Mouse (Mus musculus) embryonic facial prominence, embryonic 12.5 days (tissue): ENCODE measurements at regions not wholly inside any gene's neighbourhood (a gene's known extent, or its start where the extent isn't known, plus 50 kb on each side); places are given as distances from the start of the nearest gene placed in this dataset.
"Not testable (repeated sequence)": the region's sequence is repeated elsewhere in the genome, so short reads cannot be mapped to it uniquely, and the experiment has no call there.

Experiments used
- ATAC-seq: fragments of 200-750 bp; cut with Nextera tagmentation; 2 replicates; pipeline ENCODE4 v1.8.0; 2017; ENCODE audit not compliant: insufficient number of reproducible peaks, insufficient read depth, low FRiP score, low TSS enrichment
- H3K27ac ChIP-seq: fragments of 300-500 bp; sonication (generic); 2 replicates; pipeline ENCODE4 v1.5.1; 2016; ENCODE audit warnings: mild to moderate bottlenecking
- H3K27me3 ChIP-seq: fragments of 300-500 bp; sonication (generic); 2 replicates; pipeline ENCODE4 v1.6.1; 2016; ENCODE audit warnings: mild to moderate bottlenecking, moderate library complexity
- H3K36me3 ChIP-seq: fragments of 300-500 bp; sonication (generic); 2 replicates; pipeline ENCODE4 v1.6.1; 2016; ENCODE audit warnings: mild to moderate bottlenecking
- H3K4me1 ChIP-seq: fragments of 300-500 bp; sonication (generic); 2 replicates; pipeline ENCODE4 v1.6.1; 2016
- H3K4me2 ChIP-seq: fragments of 300-500 bp; sonication (generic); replicated peaks from 2 replicates; pipeline ENCODE4 v1.6.1; 2016; ENCODE audit warnings: mild to moderate bottlenecking, moderate library complexity
- H3K4me3 ChIP-seq: fragments of 300-500 bp; sonication (generic); 2 replicates; pipeline ENCODE4 v1.5.1; 2016; ENCODE audit warnings: mild to moderate bottlenecking
- H3K9ac ChIP-seq: fragments of 300-500 bp; sonication (generic); 2 replicates; pipeline ENCODE4 v1.6.1; 2016; ENCODE audit warnings: mild to moderate bottlenecking, moderate library complexity
- H3K9me3 ChIP-seq: fragments of 300-500 bp; sonication (generic); 2 replicates; pipeline ENCODE4 v1.6.1; 2016; ENCODE audit warnings: mild to moderate bottlenecking, moderate library complexity
- WGBS: fragments of 180-500 bp; shearing (Covaris S2); methylation state at CpG from one replicate; pipeline ENCODE4 v1.1.7; 2016; 5-methylcytosine and 5-hydroxymethylcytosine counted together

- Histone ChIP-seq H3K4me2 (no peak overlapping the region), H3K9ac (no peak overlapping the region), H3K36me3 (no peaks in the 10 kb centered on the region), H3K27me3 (no peaks in the 10 kb centered on the region), H3K9me3 (no peaks in the 10 kb centered on the region), H3K4me1 (no peaks in the 10 kb centered on the region), H3K4me3 (no peak overlapping the region), H3K27ac (no peak overlapping the region)
- WGBS, result 77% methylated on average over 2 of the region's 2 CpGs
- ATAC-seq, result no peak
Measured at GRCm38 (mm10) chr14:13055198-13055597, 229.4 kb upstream of the Synpr start.

- H3K36me3 ChIP-seq, H3K27me3 ChIP-seq, H3K27ac ChIP-seq, H3K4me3 ChIP-seq, H3K9me3 ChIP-seq, H3K4me1 ChIP-seq, ATAC-seq, H3K9ac ChIP-seq, H3K4me2 ChIP-seq: not testable (repeated sequence)
- WGBS, result 46% methylated on average over 3 of the region's 3 CpGs
Measured at GRCm38 (mm10) chr14:13042536-13042935, 219.7 kb upstream of the Cadps start.

GRCm38 (mm10) chr14:13041741-13042140 lies 218.9 kb upstream of the Cadps start:
- Histone ChIP-seq H3K4me3 (no peak overlapping the region), H3K27ac (no peak overlapping the region), H3K36me3 (no peaks in the 10 kb centered on the region), H3K27me3 (no peaks in the 10 kb centered on the region), H3K4me1 (no peaks in the 10 kb centered on the region), H3K4me2 (no peak overlapping the region), H3K9ac (no peak overlapping the region), H3K9me3 (no peaks in the 10 kb centered on the region)
- ATAC-seq, result 0 out of 2 replicates have a peak, but pooled peaks have one; percentile 28
- WGBS, result 62% methylated on average over 1 of the region's 1 CpGs

GRCm38 (mm10) chr14:13040176-13040575 lies 217.3 kb upstream of the Cadps start:
- no peaks in the 10 kb centered on the region for H3K27me3 ChIP-seq
- H3K9ac ChIP-seq, result no peak overlapping the region
- no peaks in the 10 kb centered on the region for H3K4me1 ChIP-seq
- no peaks in the 10 kb centered on the region for H3K9me3 ChIP-seq
- no peak overlapping the region for H3K4me3 ChIP-seq
- H3K36me3 ChIP-seq, result no peaks in the 10 kb centered on the region
- no peak overlapping the region for H3K4me2 ChIP-seq
- WGBS, result 76% methylated on average over 2 of the region's 2 CpGs
- no peak for ATAC-seq
- H3K27ac ChIP-seq, result no peak overlapping the region

- Histone ChIP-seq H3K4me1 (no peaks in the 10 kb centered on the region), H3K27ac (no peak overlapping the region), H3K9ac (no peak overlapping the region), H3K9me3 (no peaks in the 10 kb centered on the region), H3K4me3 (no peak overlapping the region), H3K36me3 (no peaks in the 10 kb centered on the region), H3K4me2 (no peak overlapping the region), H3K27me3 (no peaks in the 10 kb centered on the region)
- no peak for ATAC-seq
- WGBS, result 91% methylated on average over 2 of the region's 2 CpGs
Measured at GRCm38 (mm10) chr14:13037426-13037825, 214.5 kb upstream of the Cadps start.

GRCm38 (mm10) chr14:13029794-13030193 lies 206.9 kb upstream of the Cadps start:
- H3K9me3 ChIP-seq, result no peaks in the 10 kb centered on the region
- H3K27ac ChIP-seq, result no peak overlapping the region
- ATAC-seq, result no peak
- H3K9ac ChIP-seq, result no peak overlapping the region
- no peaks in the 10 kb centered on the region for H3K36me3 ChIP-seq
- no peak overlapping the region for H3K4me3 ChIP-seq
- no peaks in the 10 kb centered on the region for H3K27me3 ChIP-seq
- 71% methylated on average over 2 of the region's 2 CpGs for WGBS
- no peaks in the 10 kb centered on the region for H3K4me1 ChIP-seq
- H3K4me2 ChIP-seq, result no peak overlapping the region

GRCm38 (mm10) chr14:13022744-13023143 lies 199.9 kb upstream of the Cadps start:
- no peak overlapping the region for H3K4me2 ChIP-seq
- no peak overlapping the region for H3K4me3 ChIP-seq
- ATAC-seq, result no peak
- no peaks in the 10 kb centered on the region for H3K36me3 ChIP-seq
- no peak overlapping the region for H3K27ac ChIP-seq
- H3K27me3 ChIP-seq, result no peaks in the 10 kb centered on the region
- H3K4me1 ChIP-seq, result no peaks in the 10 kb centered on the region
- no peak overlapping the region for H3K9ac ChIP-seq
- no peaks in the 10 kb centered on the region for H3K9me3 ChIP-seq

- H3K27me3 ChIP-seq, result no peaks in the 10 kb centered on the region
- H3K36me3 ChIP-seq, result no peaks in the 10 kb centered on the region
- 71% methylated on average over 3 of the region's 3 CpGs for WGBS
- H3K4me3 ChIP-seq, result no peak overlapping the region
- H3K9ac ChIP-seq, result no peak overlapping the region
- H3K27ac ChIP-seq, result no peak overlapping the region
- H3K4me2 ChIP-seq, result no peak overlapping the region
- no peaks in the 10 kb centered on the region for H3K9me3 ChIP-seq
- ATAC-seq, result no peak
- no peaks in the 10 kb centered on the region for H3K4me1 ChIP-seq
Measured at GRCm38 (mm10) chr14:13011099-13011498, 188.2 kb upstream of the Cadps start.

- no peak overlapping the region for H3K27ac ChIP-seq
- no peaks in the 10 kb centered on the region for H3K4me1 ChIP-seq
- no peaks in the 10 kb centered on the region for H3K27me3 ChIP-seq
- H3K4me3 ChIP-seq, result no peak overlapping the region
- no peaks in the 10 kb centered on the region for H3K36me3 ChIP-seq
- no peak overlapping the region for H3K9ac ChIP-seq
- no peaks in the 10 kb centered on the region for H3K9me3 ChIP-seq
- no peak for ATAC-seq
- no peak overlapping the region for H3K4me2 ChIP-seq
- 79% methylated on average over 1 of the region's 1 CpGs for WGBS
Measured at GRCm38 (mm10) chr14:13000997-13001699, 178.3 kb upstream of the Cadps start.

GRCm38 (mm10) chr14:12979416-12979815 lies 156.5 kb upstream of the Cadps start:
- Histone ChIP-seq H3K36me3 (no peaks in the 10 kb centered on the region), H3K9me3 (no peaks in the 10 kb centered on the region), H3K27ac (no peak overlapping the region), H3K9ac (no peak overlapping the region), H3K27me3 (no peaks in the 10 kb centered on the region), H3K4me2 (no peak overlapping the region), H3K4me3 (no peak overlapping the region), H3K4me1 (no peaks in the 10 kb centered on the region)
- no peak for ATAC-seq

GRCm38 (mm10) chr14:12966441-12966840 lies 143.6 kb upstream of the Cadps start:
- Histone ChIP-seq H3K36me3 (no peaks in the 10 kb centered on the region), H3K27me3 (no peaks in the 10 kb centered on the region), H3K4me3 (no peak overlapping the region), H3K9me3 (no peaks in the 10 kb centered on the region), H3K4me1 (no peaks in the 10 kb centered on the region), H3K27ac (no peak overlapping the region), H3K4me2 (no peak overlapping the region), H3K9ac (no peak overlapping the region)
- 19% methylated on average over 1 of the region's 1 CpGs for WGBS
- ATAC-seq, result no peak

GRCm38 (mm10) chr14:12957896-12958295 lies 135.0 kb upstream of the Cadps start:
- H3K4me2 ChIP-seq, H3K27me3 ChIP-seq, H3K9me3 ChIP-seq, ATAC-seq, H3K27ac ChIP-seq, H3K36me3 ChIP-seq, H3K4me3 ChIP-seq, H3K9ac ChIP-seq, H3K4me1 ChIP-seq: not testable (repeated sequence)
- 66% methylated on average over 2 of the region's 2 CpGs for WGBS

- 77% methylated on average over 1 of the region's 1 CpGs for WGBS
- Histone ChIP-seq H3K9ac (no peak overlapping the region), H3K9me3 (no peaks in the 10 kb centered on the region), H3K4me3 (no peak overlapping the region), H3K4me2 (no peak overlapping the region), H3K27me3 (no peaks in the 10 kb centered on the region), H3K36me3 (no peaks in the 10 kb centered on the region), H3K4me1 (no peaks in the 10 kb centered on the region), H3K27ac (no peak overlapping the region)
- ATAC-seq, result no peak
Measured at GRCm38 (mm10) chr14:12950922-12951321, 128.0 kb upstream of the Cadps start.
